Mouse (Mus musculus) hindbrain, embryonic 11.5 days (tissue): ENCODE results near the gene Lclat1. TPM values are rescaled to one million over a fixed set of nuclear protein-coding genes. Genes with fewer than 3 reads are reported as not detected.

Experiments
- ATAC-seq: fragments of 200-750 bp; cut with Nextera tagmentation; 2 replicates; pipeline ENCODE4 v1.8.0; 2017; ENCODE audit warnings: mild to moderate bottlenecking, moderate TSS enrichment, moderate library complexity; ENCODE audit not compliant: low FRiP score
- DNase-seq: peaks from one replicate; pipeline ENCODE4 v3.0.0-alpha.2; 2015; ENCODE audit warnings: low spot score
- H3K27ac ChIP-seq: fragments of 300-500 bp; sonication (generic); 2 replicates; pipeline ENCODE4 v1.5.1; 2014; ENCODE audit warnings: mild to moderate bottlenecking, low read depth, low read length
- H3K27me3 ChIP-seq: fragments of 300-500 bp; sonication (generic); 2 replicates; pipeline ENCODE4 v1.6.1; 2014; ENCODE audit warnings: mild to moderate bottlenecking, low read length, moderate library complexity, mixed read lengths; ENCODE audit not compliant: control insufficient read depth, insufficient read depth
- H3K36me3 ChIP-seq: fragments of 300-500 bp; sonication (generic); 2 replicates; pipeline ENCODE4 v1.6.1; 2014; ENCODE audit warnings: mild to moderate bottlenecking, low read length, moderate library complexity, mixed read lengths; ENCODE audit not compliant: control insufficient read depth, insufficient read depth
- H3K4me1 ChIP-seq: fragments of 300-500 bp; sonication (generic); replicated peaks from 2 replicates; pipeline ENCODE4 v1.6.1; 2014; ENCODE audit warnings: low read length, mixed read lengths; ENCODE audit not compliant: control insufficient read depth, insufficient read depth
- H3K4me2 ChIP-seq: fragments of 300-500 bp; sonication (generic); replicated peaks from 2 replicates; pipeline ENCODE4 v1.6.1; 2014; ENCODE audit warnings: mild to moderate bottlenecking, low read depth, low read length
- H3K4me3 ChIP-seq: fragments of 300-500 bp; sonication (generic); 2 replicates; pipeline ENCODE4 v1.5.1; 2014; ENCODE audit warnings: low read depth, low read length
- H3K9ac ChIP-seq: fragments of 300-500 bp; sonication (generic); 2 replicates; pipeline ENCODE4 v1.6.1; 2014; ENCODE audit warnings: low read depth, low read length
- H3K9me3 ChIP-seq: fragments of 300-500 bp; sonication (generic); 2 replicates; pipeline ENCODE4 v1.6.1; 2016; ENCODE audit warnings: low read length; ENCODE audit not compliant: control insufficient read depth
- WGBS: fragments of 180-500 bp; shearing (Covaris S2); extraction: QIAGEN DNeasy Blood & Tissue Kit; methylation state at CpG from one replicate; pipeline ENCODE4 v1.1.7; 2014; 5-methylcytosine and 5-hydroxymethylcytosine counted together
- polyA plus RNA-seq: library from polyadenylated mRNA; unstranded; fragments of >200 nt; fragmentation: Nextera tagmentation; extraction: Ambion mirVana; gene quantifications from 2 replicates; pipeline ENCODE4 v1.2.1, GENCODE M21; 2014

Lclat1 gene
- polyA plus RNA-seq, 1 experiment from 2014 or later: 16.7 TPM

DNA sequence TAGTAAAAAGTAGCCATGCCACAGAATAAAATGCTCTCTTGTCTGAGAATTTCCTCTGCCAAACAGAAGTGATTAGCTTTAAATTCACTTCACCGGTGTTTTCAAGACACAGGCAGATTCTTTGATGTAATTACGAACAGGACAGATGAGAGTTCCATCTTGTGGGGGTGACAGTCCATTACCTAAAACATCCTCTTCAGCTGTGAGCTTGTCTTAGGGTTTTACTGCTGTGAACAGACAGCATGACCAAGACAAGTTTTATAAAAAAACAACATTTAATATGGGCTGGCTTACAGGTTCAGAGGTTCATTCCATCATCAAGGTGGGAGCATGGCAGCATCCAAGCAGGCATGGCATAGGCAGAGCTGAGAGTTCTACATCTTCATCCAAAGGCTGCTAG is 56.3 kb downstream of the Lclat1 start:
- Histone ChIP-seq H3K4me3 (no peak overlapping the region), H3K4me1 (no peaks in the 10 kb centered on the region), H3K27ac (no peak overlapping the region), H3K9me3 (no peaks in the 10 kb centered on the region), H3K36me3 (no peaks in the 10 kb centered on the region), H3K27me3 (no peaks in the 10 kb centered on the region), H3K4me2 (no peak overlapping the region), H3K9ac (no peak overlapping the region)
- no peak for ATAC-seq
- DNase-seq: no peak
- 90% methylated on average over 2 of the region's 2 CpGs for WGBS

GRCm38 (mm10) chr17:73169461-73169860 is 61.7 kb downstream of the Lclat1 start:
- Histone ChIP-seq H3K4me2 (no peak overlapping the region), H3K9me3 (no peaks in the 10 kb centered on the region), H3K4me3 (no peak overlapping the region), H3K27ac (no peak overlapping the region), H3K4me1 (no peaks in the 10 kb centered on the region), H3K27me3 (no peaks in the 10 kb centered on the region), H3K9ac (no peak overlapping the region), H3K36me3 (no peaks in the 10 kb centered on the region)
- DNase-seq (no peak), ATAC-seq (no peak)
- 98% methylated on average over 7 of the region's 7 CpGs for WGBS

DNA sequence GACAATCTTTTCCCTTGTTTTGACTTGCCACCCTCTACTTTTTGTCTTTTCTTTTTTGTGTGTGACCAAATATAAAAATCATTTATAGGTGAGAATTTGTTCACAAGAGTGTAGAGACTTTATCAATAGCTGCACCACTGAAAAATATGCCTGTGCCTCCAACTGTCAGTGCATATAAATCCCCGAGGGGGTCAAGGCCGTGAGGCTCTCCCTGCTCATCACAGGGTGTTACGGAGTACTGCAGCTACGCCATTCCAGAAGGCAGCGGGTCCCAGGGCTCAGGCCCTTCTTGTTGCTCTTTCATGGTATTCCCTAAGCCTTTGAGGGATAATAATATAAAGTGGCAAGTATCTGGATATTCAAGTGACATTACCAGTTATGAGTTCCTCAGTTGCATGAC is 62.4 kb downstream of the Lclat1 start:
- no peak for DNase-seq
- Histone ChIP-seq H3K4me2 (no peak overlapping the region), H3K4me1 (no peaks in the 10 kb centered on the region), H3K4me3 (no peak overlapping the region), H3K27ac (no peak overlapping the region), H3K9me3 (no peaks in the 10 kb centered on the region), H3K9ac (no peak overlapping the region), H3K27me3 (no peaks in the 10 kb centered on the region), H3K36me3 (no peaks in the 10 kb centered on the region)
- ATAC-seq: no peak
- WGBS: 88% methylated on average over 5 of the region's 5 CpGs

DNA sequence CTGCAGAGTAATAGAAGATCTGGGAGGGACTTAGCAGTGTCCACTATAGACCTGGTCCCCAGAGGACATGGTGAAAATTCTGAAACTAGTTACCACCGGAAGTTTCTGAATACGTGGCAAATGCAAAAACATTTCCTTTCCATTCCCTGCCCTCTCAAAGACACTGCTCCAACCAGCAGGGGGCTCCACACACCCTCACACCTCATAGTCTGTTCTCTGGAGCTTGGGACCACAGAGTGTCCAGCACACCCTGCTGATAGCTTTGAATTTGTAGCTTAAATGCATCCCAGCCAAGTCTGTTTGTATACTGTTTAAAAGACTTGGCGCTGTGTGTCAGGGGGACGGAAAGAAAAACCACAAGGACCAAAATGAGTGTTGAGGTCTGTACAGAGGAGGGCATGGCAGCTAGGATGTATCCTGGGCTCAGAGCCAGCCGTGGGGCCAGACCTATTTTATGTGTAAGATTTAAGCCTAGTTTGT is 66.3 kb downstream of the Lclat1 start:
- ATAC-seq (no peak), DNase-seq (peak; percentile 50)
- no peak overlapping the region for H3K9ac ChIP-seq
- H3K4me1 ChIP-seq: no peaks in the 10 kb centered on the region
- no peak overlapping the region for H3K27ac ChIP-seq
- no peaks in the 10 kb centered on the region for H3K27me3 ChIP-seq
- H3K4me2 ChIP-seq: no peak overlapping the region
- H3K4me3 ChIP-seq: no peak overlapping the region
- 69% methylated on average over 5 of the region's 5 CpGs for WGBS
- H3K36me3 ChIP-seq: no peaks in the 10 kb centered on the region
- H3K9me3 ChIP-seq: no peaks in the 10 kb centered on the region

DNA sequence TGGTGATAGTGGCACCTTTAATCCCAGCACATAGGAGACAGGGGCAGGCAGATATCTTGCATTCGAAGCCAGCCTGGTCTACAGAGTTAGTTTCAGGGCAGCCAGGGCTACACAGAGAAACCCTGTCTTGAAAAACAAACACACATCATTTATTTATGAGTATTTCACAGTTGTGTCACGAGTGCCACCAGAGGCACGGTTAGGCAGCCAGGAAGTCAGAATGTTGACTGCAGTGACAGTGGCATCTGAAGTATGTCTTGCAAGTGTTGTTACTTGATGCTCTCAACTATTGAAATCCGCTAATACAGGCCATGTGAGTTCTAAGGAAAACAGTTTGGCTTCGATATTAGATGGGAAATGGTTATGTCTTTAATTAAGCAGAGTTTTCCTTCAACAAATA is 67.9 kb downstream of the Lclat1 start:
- H3K36me3 ChIP-seq: no peaks in the 10 kb centered on the region
- H3K27me3 ChIP-seq: no peaks in the 10 kb centered on the region
- ATAC-seq: no peak
- no peak overlapping the region for H3K4me2 ChIP-seq
- no peaks in the 10 kb centered on the region for H3K9me3 ChIP-seq
- H3K27ac ChIP-seq: no peak overlapping the region
- no peak overlapping the region for H3K4me3 ChIP-seq
- no peak for DNase-seq
- H3K9ac ChIP-seq: no peak overlapping the region
- no peaks in the 10 kb centered on the region for H3K4me1 ChIP-seq
- WGBS: 81% methylated on average over 5 of the region's 5 CpGs

DNA sequence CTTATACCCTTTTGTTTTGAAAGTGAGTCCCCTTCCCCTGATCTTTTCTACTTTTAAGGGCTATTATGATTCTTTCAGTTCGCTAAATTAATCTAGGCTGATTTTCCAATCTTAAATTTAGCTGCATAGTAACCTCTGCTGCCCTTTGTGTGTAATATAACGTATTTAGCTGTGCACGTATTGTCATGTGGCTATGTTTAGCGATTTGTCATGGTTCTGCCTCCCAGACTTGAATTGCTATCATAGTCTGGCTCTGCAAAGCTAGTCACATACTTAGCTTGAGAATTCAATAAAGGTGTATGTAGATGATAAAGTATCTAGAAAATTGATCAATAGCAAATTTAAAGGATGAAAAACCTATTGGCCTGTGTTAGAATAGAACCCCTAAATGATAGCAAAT is 69.3 kb downstream of the Lclat1 start:
- DNase-seq: no peak
- H3K9me3 ChIP-seq: no peaks in the 10 kb centered on the region
- no peaks in the 10 kb centered on the region for H3K4me1 ChIP-seq
- no peaks in the 10 kb centered on the region for H3K36me3 ChIP-seq
- no peak overlapping the region for H3K4me2 ChIP-seq
- H3K9ac ChIP-seq: no peak overlapping the region
- no peaks in the 10 kb centered on the region for H3K27me3 ChIP-seq
- 78% methylated on average over 4 of the region's 4 CpGs for WGBS
- no peak for ATAC-seq
- H3K4me3 ChIP-seq: no peak overlapping the region
- H3K27ac ChIP-seq: no peak overlapping the region

DNA sequence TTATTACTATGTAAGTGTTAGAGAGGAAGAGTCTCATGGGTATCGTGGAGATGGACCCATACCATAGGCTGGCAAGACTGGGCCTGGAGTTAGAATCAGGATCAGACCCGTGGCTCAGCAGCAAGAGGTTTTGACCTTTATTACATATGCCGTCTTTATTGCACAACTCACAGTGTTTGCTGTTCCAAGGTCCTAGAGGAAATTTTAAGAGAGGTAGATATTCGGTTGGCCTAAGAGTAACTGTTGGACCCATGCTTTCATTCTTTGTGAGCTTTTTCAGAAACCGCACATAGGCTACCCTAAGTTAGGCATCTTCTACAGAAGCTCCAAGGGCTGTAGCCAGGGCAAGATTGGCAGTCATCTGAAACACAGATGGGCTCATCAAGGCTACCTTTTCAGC is 79.1 kb downstream of the Lclat1 start:
- ATAC-seq: no peak
- no peaks in the 10 kb centered on the region for H3K36me3 ChIP-seq
- no peaks in the 10 kb centered on the region for H3K27me3 ChIP-seq
- no peak overlapping the region for H3K9ac ChIP-seq
- H3K4me1 ChIP-seq: no peaks in the 10 kb centered on the region
- H3K4me2 ChIP-seq: no peak overlapping the region
- no peak for DNase-seq
- H3K4me3 ChIP-seq: no peak overlapping the region
- no peaks in the 10 kb centered on the region for H3K9me3 ChIP-seq
- H3K27ac ChIP-seq: no peak overlapping the region
- 92% methylated on average over 5 of the region's 5 CpGs for WGBS

GRCm38 (mm10) chr17:73194146-73194545 is 86.4 kb downstream of the Lclat1 start:
- no peaks in the 10 kb centered on the region for H3K4me1 ChIP-seq

GRCm38 (mm10) chr17:73194575-73194974 is 86.8 kb downstream of the Lclat1 start:
- 93% methylated on average over 6 of the region's 6 CpGs for WGBS
- Histone ChIP-seq H3K4me1 (no peaks in the 10 kb centered on the region), H3K9me3 (no peaks in the 10 kb centered on the region), H3K36me3 (no peaks in the 10 kb centered on the region), H3K27ac (no peak overlapping the region), H3K27me3 (no peaks in the 10 kb centered on the region), H3K4me3 (no peak overlapping the region), H3K4me2 (no peak overlapping the region), H3K9ac (no peak overlapping the region)
- no peak for DNase-seq
- no peak for ATAC-seq

More at GRCm38 (mm10) chr17:73194146-73194545, 86.4 kb downstream of the Lclat1 start:
- H3K4me2 ChIP-seq: no peak overlapping the region
- H3K9me3 ChIP-seq: no peaks in the 10 kb centered on the region
- no peak overlapping the region for H3K27ac ChIP-seq
- H3K4me3 ChIP-seq: no peak overlapping the region
- H3K9ac ChIP-seq: no peak overlapping the region
- DNase-seq (no peak), ATAC-seq (no peak)
- H3K36me3 ChIP-seq: no peaks in the 10 kb centered on the region
- 88% methylated on average over 6 of the region's 6 CpGs for WGBS
- no peaks in the 10 kb centered on the region for H3K27me3 ChIP-seq
